Mouse (Mus musculus) leukemia stem cell, adult 10-12 weeks (primary cell): ENCODE data around the gene Ifi202b. TPM values are rescaled to one million over a fixed set of nuclear protein-coding genes. Genes with fewer than 3 reads are reported as not detected.

Source experiments
- polyA plus RNA-seq: library from polyadenylated mRNA; stranded (reverse); fragments of >175 nt; gene quantifications from 2 replicates; pipeline ENCODE4 v1.2.3, GENCODE M21; 2012; ENCODE audit warnings: low replicate concordance

The Ifi202b gene
- 0.20 TPM in 1 of 2 replicates, not detected in the other for polyA plus RNA-seq

DNA sequence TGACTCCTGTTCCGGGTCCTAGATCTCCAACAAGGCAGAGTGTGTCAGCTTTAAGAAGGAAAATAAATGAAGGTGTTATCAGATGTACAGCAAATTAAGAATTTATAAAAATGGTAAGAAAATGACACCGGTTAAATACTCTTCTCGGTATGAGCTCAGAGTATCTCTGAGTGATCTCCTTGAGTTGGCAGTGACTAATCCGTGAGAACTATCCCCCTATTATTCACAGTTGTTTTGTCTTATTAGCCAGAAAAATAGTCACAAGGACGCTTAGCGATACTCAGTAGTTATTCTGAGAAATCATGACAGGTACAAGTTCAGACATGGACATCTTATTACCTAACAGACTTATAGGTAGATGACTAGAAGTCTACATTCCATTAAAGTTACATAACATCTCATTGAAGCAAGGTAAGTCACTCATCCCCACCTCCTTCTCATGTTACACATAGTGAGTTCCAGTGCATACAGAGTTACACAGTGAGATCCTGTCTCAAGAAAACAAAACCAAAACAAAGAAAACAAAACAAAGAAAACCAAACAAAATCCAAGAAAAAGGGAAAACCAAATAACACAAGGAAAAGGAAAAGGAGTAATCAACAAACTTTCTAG is at the start of gene Ifi202b:
Ifi202b (minus strand) TSS at position 51 of the 612 bp plus-strand sequence.

DNA sequence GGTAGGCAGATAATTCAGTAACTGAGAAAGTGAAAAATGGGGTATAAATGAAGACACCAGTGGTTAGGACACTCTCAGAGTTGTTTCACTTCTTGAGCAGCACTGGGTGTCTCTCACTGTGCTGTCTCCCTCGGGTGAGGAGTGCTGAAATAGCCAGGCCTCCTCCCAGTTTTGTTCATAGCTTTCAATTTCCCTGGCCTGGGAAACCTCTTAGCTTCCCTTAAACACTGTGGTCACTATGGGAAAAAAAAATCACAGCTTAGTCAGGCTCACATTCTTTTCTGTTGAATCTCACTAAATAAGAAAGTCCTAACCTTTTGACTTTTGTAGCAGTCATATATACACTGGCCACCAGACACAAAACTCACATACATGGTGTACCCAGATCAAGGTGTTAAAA is 49.2 kb upstream of the Ifi202b start, which contains the start of gene Ifi205:
Ifi205 (minus strand) TSS at position 113 of the 400 bp plus-strand sequence.

DNA sequence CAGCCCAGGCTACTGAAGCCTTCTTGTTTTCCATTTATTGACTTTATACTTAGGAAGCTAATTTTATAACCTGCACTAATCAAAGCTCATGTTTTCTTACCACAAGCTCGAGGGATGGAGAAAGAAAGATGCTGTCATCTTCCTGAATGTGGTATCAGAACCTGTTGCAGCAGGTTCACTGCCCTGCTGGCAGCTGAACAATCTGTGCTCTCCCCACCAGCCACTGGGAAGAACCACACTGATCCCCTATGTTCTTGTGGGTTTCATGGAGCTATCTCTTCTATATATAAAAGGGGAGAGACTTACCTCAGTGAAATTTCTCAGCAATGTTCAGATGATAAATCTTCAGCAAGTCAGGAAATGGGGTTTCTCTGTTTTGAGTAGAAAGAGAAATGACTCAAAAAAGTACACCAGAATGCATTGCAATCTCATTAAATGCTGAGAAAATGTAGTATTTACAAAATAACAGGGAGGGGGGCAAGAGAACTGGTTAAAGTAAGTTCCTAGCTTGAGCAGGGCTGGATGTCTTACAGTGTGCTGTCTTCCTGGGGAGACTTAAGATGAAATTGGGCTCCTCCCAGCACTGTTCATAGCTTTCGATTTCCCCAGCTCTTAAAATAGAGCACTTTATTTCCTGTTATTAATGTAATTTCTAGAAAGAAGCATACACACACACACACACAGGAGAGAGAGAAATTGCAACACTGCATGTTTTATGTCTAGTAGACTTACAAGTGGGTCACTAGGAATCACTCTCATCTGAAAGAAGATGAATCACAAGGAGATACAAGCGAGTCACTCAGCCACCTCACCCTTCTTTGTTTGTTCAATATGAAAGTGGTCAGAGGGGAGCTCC is 40.4 kb downstream of the Ifi202b start, which contains the start of the genes Mndal and Ifi203:
Mndal (minus strand) TSS at position 568 of the 856 bp plus-strand sequence.
Ifi203 (minus strand) TSS at position 749 of the 856 bp plus-strand sequence.

Other genes starting within 250 kb of the Ifi202b start
- 0.12 and 0.49 TPM in 2 replicates for gene Ifi207, start 241.0 kb downstream of the Ifi202b start, polyA plus RNA-seq
- 0.16 TPM in 1 of 2 replicates, not detected in the other for gene Ifi204, start 215.8 kb downstream of the Ifi202b start, polyA plus RNA-seq
- 0.09 and 0.46 TPM in 2 replicates for gene Ifi211, start 69.7 kb downstream of the Ifi202b start, polyA plus RNA-seq
- 3.8 and 4.7 TPM in 2 replicates for gene Mndal, start 40.3 kb downstream of the Ifi202b start, polyA plus RNA-seq
- 1.6 and 2.6 TPM in 2 replicates for gene Ifi203, start 40.1 kb downstream of the Ifi202b start, polyA plus RNA-seq
- 0.18 TPM in 1 of 2 replicates, not detected in the other for gene Ifi205, start 49.1 kb upstream of the Ifi202b start, polyA plus RNA-seq
- gene Olfr433, start 58.0 kb upstream of the Ifi202b start, polyA plus RNA-seq: not detected in 2 replicates
- gene Olfr432, start 66.5 kb upstream of the Ifi202b start, polyA plus RNA-seq: 0.03 TPM in 1 of 2 replicates, not detected in the other
- not detected in 2 replicates for gene Olfr430, start 83.9 kb upstream of the Ifi202b start, polyA plus RNA-seq
- gene Olfr429, start 101.6 kb upstream of the Ifi202b start, polyA plus RNA-seq: not detected in 2 replicates
- not detected in 2 replicates for gene Olfr427, start 114.1 kb upstream of the Ifi202b start, polyA plus RNA-seq
- not detected in 2 replicates for gene Olfr231, start 138.4 kb upstream of the Ifi202b start, polyA plus RNA-seq
- gene Olfr424, start 148.8 kb upstream of the Ifi202b start, polyA plus RNA-seq: not detected in 2 replicates
- not detected in 2 replicates for gene Olfr420, start 172.9 kb upstream of the Ifi202b start, polyA plus RNA-seq
- 2.4 and 6.0 TPM in 2 replicates for gene Spta1, start 190.0 kb upstream of the Ifi202b start, polyA plus RNA-seq